Mouse (Mus musculus): ENCODE data around the gene Gli3.

DNA sequence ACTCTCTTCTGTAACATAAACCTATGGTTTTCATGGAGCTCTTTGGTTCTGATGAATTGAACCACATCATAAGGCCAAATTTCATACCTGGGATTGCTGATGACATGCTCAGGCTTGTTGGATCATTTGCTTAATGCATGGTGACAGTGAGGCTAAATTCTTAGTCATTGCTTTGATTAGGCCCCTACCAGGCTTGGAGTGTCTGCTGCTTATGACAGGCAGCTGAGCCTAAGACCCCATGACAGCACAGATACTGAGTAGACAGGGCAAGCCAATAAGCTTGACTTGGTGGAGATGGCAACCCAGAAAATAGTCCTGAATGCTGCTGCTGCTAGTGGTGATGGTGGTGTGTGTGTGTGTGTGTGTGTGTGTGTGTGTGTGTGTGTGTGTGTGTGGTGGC is 47.9 kb downstream of the Gli3 start:
- TF ChIP-seq GATA1 (IDR thresholded peaks at IDR 0.05; ENCODE audit: low read length) (no peak), TAL1 (IDR thresholded peaks at IDR 0.05; ENCODE audit: low read length) (no peak)
